Mouse (Mus musculus) frontal cortex, postnatal 25 days (tissue): ENCODE measurements around the gene Sap30bp.

Source experiments
- DNase-seq, 2 experiments: peaks; one replicate each; pipeline ENCODE4 v3.0.0; 2022; ENCODE audit warnings: low spot score in 2 of 2

Sap30bp gene

DNA sequence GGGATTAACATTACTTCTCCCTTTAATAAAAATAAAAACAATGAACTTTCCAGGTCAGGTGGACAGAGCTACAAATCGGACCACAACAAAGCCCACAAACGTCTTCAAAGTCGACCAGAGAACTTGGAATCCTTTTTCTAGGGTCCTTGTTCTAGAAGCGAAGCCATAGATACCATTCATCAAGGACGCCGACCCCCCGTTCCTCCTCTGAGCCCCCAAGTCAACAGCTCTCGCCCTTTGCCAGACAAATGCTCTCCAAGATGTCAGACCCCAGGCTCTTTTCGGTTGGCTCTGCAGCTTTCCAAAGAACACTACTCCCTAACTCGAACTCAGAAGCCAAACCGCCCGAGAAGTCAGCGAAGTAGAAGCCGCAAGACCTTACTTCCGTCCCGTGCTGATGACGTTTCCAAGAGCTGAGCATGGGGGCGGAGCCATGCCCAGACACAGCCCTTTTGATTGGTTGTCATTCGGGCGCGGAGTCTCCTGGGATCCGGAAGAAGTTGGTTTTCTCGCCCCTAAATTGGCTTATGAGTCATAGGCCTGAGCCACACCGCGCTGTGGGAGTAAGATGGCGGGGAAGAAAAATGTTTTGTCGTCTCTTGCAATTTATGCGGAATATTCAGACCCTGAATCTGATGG is at the start of gene Sap30bp, which contains the start of gene Recql5:
Gene Sap30bp, plus strand, starts transcription at position 175 of the 639 bp plus-strand sequence.
Gene Recql5, minus strand, starts transcription at position 370 of the 639 bp plus-strand sequence.
- peak; percentile 91 to 95 for DNase-seq

GRCm38 (mm10) chr11:115884361-115884760 is 48.7 kb upstream of the Sap30bp start:
- DNase-seq: no peak

GRCm38 (mm10) chr11:115885281-115885680 is 47.8 kb upstream of the Sap30bp start:
- DNase-seq: no peak

DNA sequence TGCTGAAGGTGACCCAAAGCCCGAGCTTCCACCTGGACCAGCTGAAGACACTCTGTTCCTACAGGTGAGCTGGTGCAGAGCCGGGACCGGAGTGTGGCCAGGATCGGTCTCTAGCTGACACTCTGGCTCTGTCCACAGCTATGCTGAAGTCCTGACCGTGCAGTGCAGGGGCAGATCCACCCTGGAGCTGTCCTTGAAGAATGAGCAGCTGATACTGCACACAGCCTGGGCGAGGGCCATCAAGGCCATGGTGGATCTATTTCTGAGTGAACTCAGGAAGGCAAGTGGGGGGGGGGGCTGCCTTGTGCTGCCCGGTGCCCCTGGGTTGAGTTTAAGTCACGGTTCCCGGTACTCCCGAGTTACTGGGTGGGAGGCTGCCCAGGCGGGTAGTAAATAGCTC is 46.6 kb upstream of the Sap30bp start:
- DNase-seq: no peak

GRCm38 (mm10) chr11:115888020-115888419 is 45.1 kb upstream of the Sap30bp start:
- DNase-seq: no peak

DNA sequence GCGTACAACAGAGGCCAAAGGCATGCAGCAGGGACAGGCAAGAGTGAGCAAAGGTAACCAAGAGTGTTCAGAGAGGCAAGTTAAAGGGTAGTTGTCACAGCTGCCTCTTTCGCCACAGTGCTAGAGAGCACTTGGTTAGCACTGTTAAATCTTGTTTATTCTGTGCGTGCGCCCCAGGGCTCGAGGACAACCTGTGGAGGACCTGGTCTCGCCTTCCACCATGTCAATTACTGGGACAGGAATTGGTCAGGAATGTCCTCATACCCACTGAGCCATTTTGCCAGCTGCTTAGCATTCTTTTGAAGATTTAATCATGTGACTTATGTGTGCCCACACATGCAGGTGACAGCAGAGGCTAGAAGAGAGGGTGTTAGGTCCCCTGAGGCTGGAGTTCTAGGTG is 43.9 kb upstream of the Sap30bp start:
- no peak for DNase-seq

GRCm38 (mm10) chr11:115892213-115892612 is 40.9 kb upstream of the Sap30bp start:
- no peak for DNase-seq

DNA sequence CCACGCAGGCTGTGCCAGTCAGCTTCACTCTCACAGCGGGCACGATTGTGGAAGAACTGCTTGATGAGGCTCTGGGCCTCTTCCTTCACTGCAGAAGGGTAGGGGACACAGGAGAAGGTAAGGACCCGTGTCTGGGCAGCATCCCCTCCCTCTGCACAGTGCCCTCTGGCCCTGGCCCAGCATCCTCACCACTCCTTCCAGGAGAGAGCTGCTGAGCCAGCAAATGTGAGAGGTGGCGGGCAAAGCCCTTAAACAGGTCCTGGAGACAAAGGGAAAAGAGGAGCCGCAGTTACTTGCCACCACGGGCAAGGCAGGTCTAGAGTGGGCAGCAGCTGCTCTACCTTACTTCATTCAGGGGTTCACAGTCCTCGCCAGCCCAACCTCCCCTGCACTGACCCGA is 40.0 kb upstream of the Sap30bp start:
- no peak for DNase-seq

- DNase-seq: no peak
These were observed 38.1 kb upstream of the Sap30bp start for GRCm38 (mm10) chr11:115894755-115895520.

DNA sequence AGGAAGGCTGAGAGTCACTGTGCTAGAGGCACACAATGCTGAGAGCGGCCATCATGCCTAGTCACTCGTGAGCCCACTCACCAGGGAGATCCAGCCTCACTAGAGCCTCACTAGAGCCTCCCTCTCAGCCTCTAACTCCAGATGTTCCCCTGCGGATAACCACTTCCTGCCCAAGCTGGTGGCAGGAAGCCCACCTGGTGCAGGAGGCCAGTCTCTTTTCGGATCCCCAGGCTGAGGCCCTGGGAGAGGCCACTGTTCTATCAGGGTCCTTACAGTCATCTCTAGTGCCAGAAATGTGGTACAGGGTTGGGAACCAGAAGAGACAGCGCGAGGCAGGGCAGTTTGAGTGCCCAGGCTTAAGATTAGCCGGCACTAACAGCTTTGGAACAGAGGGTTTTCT is 34.6 kb upstream of the Sap30bp start:
- no peak for DNase-seq

GRCm38 (mm10) chr11:115898886-115899285 is 34.2 kb upstream of the Sap30bp start:
- DNase-seq: peak in 1 of 2 experiments; percentile 8

DNA sequence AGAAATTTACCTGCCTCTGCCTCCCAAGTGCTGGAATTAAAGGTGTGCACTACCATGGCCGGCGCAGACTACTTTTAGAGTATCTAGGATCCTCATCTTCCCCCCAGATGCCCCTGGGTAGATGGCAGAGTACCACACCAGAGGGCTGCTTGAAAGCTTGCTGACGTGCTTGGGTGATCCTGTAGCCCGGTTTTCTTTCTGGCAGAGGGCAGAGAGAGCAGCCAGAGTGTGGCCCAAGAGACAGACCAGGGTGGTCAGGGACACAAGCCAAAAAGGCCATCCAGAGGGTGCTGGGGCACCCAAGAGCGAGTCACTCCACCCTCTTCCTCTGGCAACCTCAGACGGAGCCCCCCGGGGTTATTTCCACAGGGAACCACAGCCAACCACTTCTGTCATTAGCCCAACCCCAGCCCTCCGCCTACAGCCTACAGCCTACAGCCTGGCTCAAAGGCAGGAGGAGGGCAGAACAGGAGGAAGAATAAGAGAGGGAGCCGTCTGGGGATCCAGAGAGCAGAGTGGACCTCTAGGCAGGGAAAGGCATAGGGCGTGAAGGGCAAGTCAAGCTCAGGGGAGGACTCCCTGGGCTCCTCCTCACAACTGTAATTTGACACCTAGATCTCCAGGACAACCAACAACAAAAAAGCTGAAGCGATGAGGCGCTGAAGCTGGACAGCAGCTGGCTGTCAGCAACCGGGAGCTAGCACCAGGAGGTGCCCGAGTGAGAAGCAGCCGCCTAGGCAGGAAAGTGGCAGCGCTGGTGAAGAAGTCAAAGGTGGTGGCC is 33.4 kb upstream of the Sap30bp start, which contains the start of gene Smim5:
Gene Smim5, plus strand, starts transcription at position 481 of the 781 bp plus-strand sequence.
- DNase-seq: no peak

DNA sequence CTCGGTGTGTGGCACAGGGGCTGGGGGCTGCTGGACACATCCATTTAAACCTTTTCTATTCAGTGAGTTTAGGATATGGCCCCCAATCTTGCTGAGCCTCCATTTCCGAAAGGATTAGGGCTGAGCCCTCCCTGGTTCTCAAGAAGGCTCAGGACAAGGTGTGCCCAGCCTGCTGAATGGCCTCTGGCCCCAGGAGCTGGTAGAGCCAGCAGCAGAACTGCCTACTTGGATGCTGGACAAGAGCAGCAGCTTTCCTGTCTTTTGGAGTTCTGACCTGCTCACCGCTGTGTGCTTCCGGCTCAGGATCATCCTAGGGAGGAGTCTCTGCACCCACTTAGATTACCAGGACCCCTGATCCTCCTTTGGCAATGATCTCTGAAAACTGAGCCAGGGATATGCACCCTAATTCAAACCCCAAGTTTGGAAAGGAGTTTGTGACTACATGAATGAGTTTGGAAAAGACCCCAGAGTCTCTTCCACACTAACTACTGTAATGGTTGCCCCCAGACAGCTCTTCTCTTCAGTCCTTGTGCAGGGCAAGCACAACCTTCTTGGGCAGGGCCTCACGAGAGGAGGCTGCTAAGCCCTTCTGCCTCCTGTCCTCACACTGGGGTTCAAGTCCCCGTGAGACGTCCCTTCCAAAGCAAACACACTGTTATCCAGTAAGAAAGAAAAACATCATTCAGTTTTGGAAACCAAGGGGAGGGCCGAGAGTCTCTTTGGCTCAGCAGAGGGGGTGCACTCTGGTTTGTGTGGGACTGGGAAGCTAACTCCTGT is 32.3 kb upstream of the Sap30bp start:
- DNase-seq: no peak

DNA sequence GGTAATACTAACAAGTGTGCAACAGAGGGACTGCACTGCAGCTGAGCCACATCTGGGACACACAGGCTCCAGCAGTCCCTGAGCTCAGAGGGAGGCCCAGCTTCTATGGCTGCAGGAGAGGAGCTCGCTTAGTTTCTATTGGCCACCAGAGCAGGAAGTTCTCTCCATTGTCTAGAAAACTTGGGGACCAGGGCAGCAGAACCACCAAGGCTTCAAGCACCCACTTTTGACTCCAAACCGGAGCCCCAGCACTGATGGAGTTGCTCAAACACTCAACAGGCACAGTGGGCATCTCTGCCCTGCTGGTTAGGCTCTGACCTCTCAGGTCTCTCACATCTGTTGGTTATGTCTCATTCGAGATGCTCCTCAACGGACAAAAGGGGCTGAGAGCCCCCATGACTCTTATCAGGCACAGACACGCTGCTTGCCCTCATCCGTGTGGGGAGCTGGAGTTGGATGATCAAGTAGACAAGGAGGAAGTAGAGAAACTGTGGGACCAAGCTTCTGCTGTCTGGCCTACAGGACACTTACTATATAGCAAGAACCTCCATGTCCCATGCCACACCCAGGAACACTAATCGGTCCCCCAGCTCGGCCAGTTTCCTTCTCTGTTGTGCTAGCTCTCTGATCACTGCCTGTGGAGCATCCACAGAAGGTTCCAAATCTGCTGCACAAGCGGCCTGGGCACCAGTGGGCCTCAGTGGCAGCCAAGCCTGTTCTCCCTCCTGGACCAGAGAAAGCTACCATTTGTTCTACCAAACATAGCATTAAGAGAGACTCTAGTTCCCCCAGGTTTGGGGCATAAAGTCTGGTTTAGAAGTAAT is 31.5 kb upstream of the Sap30bp start:
- DNase-seq: no peak

GRCm38 (mm10) chr11:115902177-115902576 is 30.9 kb upstream of the Sap30bp start:
- DNase-seq: no peak

- no peak for DNase-seq
These were observed 30.3 kb upstream of the Sap30bp start for GRCm38 (mm10) chr11:115902831-115903230.

DNA sequence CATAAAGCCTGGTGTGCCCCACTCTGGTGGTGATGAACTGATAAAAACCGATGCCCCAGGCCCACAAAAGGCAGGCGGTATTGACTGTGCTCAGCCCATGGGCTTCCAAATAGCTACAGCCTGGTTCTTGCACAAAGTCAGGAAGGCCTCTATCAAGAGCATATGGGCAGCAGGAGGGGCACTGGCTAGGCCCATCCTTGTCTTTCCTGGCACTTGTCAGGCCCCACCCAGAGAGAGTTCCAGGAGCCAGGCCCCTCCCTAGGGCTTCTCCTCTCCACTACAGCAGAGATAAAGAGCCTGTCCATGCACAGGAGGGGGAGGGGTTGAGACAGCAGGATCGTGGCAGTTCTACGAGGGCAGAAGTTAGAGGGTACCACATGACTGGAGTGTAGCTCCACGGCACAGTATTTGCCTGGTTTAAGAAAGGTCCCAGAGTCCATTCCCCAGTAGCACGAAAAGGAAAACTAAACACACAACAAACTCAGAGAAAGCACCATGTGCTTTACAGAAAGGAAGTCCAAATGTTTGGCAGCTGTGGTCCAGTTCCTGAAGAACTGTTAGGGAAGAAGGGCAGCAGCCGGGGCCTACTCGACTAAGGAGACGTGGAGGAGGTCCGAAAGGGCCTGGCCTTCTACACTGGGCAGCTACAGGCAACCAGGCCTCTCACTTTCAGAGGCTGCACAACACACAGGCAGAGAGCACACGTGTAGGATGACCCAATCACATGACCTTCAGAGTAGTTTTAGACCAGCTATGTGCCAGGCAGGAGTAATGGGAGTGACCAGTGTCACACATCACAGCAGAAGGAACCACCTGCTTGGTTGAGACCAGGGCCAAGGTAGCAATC is 29.5 kb upstream of the Sap30bp start:
- DNase-seq: no peak

DNA sequence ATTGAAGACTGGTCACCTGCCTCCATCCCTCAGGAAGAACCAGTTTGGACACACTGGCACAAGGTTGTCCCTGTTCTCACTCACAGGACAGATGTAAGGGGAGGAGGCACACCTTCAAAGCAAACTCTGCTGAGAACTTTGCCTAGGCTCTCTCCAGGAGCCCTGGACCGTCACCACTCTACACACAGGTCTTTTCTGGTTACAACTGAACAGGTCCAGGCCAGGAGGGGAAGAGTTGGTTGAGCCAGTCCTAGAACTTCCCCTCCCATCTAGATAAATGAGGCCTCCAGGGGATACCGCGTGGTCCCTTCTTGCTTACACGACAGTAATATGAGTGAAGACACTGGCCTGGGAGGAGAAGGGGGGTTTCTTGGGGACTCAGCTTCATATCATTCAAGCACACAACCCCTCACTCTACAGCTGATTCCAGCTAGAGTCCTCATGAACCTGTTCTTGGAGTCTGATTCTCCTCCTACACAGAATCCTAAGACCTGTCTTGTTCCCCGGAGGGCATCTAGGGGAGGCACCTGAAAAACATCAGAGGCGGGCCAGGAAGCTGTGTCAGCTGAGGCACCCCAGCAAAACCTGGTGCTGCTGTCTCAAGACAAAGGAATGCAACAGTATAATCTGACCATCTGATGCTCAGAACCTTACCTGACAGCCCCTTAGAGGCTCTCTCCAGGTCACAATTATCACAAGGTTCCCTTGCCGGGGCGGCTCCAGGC is 28.7 kb upstream of the Sap30bp start:
- DNase-seq: no peak
